Mouse (Mus musculus): Measurements from ENCODE around the gene Nploc4.

- TF ChIP-seq TAL1 (IDR thresholded peaks at IDR 0.05; ENCODE audit: low read length) (no peak), GATA1 (IDR thresholded peaks at IDR 0.05; ENCODE audit: low read length) (no peak)
Observed at GRCm38 (mm10) chr11:120454965-120455364, 17.5 kb upstream of the Nploc4 start.
